Mouse (Mus musculus) erythroblast, embryonic 14.5 days (primary cell): ENCODE data around the gene Kcnn1. TPM values are rescaled to one million over a fixed set of nuclear protein-coding genes. Genes with fewer than 3 reads are reported as not detected.
A peak's percentile ranks its signal among the peaks of the same experiment; 100 is the strongest.

Experiments used
- H3K27me3 ChIP-seq: 2 replicates; pipeline ENCODE4 v1.6.1; 2012; ENCODE audit warnings: inconsistent platforms; ENCODE audit not compliant: control insufficient read depth
- H3K36me3 ChIP-seq: 2 replicates; pipeline ENCODE4 v1.6.1; 2012; ENCODE audit warnings: mild to moderate bottlenecking, inconsistent platforms; ENCODE audit not compliant: control insufficient read depth
- H3K4me1 ChIP-seq: 2 replicates; pipeline ENCODE4 v1.6.1; 2012; ENCODE audit warnings: inconsistent platforms; ENCODE audit not compliant: control insufficient read depth
- H3K4me3 ChIP-seq: replicated peaks from 2 replicates; pipeline ENCODE3; 2012; ENCODE audit warnings: moderate library complexity, mild to moderate bottlenecking, inconsistent platforms
- H3K9me3 ChIP-seq: 2 replicates; pipeline ENCODE4 v1.6.1; 2012; ENCODE audit warnings: low read length, inconsistent platforms, mixed read lengths; ENCODE audit not compliant: control insufficient read depth
- GATA1 ChIP-seq: IDR thresholded peaks from 2 replicates; pipeline ENCODE4 v1.6.1; 2012; ENCODE audit warnings: low read length, inconsistent platforms, mixed read lengths
- TAL1 ChIP-seq: IDR thresholded peaks from 3 replicates; pipeline ENCODE4 v1.6.1; 2012; ENCODE audit warnings: low read length, inconsistent platforms, mixed read lengths
- polyA plus RNA-seq: library from polyadenylated mRNA; stranded (reverse); fragments of >175 nt; gene quantifications from 2 replicates; pipeline ENCODE4 v1.2.3, GENCODE M21; 2012

The Kcnn1 gene
- polyA plus RNA-seq, 1 experiment, result 0.21 TPM

GRCm38 (mm10) chr8:70802786-70803510, 60.1 kb downstream of the Kcnn1 start:
- Histone ChIP-seq H3K27me3 (peaks cover 42% of the 10 kb centered on the region), H3K36me3 (no peaks in the 10 kb centered on the region), H3K4me3 (peak overlapping the region; percentile 66), H3K4me1 (peaks cover 62% of the 10 kb centered on the region), H3K9me3 (no peaks in the 10 kb centered on the region; the same call in 1 of the 2 replicates)
- no peak for TF ChIP-seq TAL1
- no peak for TF ChIP-seq GATA1

GRCm38 (mm10) chr8:70801830-70802229, 61.2 kb downstream of the Kcnn1 start:
- H3K27me3 ChIP-seq, result peaks cover 53% of the 10 kb centered on the region
- no peak overlapping the region for H3K4me3 ChIP-seq
- H3K4me1 ChIP-seq, result peaks cover 65% of the 10 kb centered on the region
- no peaks in the 10 kb centered on the region for H3K36me3 ChIP-seq
- no peaks in the 10 kb centered on the region; the same call in 1 of the 2 replicates for H3K9me3 ChIP-seq
- TF ChIP-seq TAL1, result no peak
- TF ChIP-seq GATA1, result no peak

GRCm38 (mm10) chr8:70801156-70801555, 61.9 kb downstream of the Kcnn1 start:
- H3K27me3 ChIP-seq, result peaks cover 60% of the 10 kb centered on the region
- no peaks in the 10 kb centered on the region; the same call in 1 of the 2 replicates for H3K9me3 ChIP-seq
- H3K4me1 ChIP-seq, result peaks cover 66% of the 10 kb centered on the region
- no peak overlapping the region for H3K4me3 ChIP-seq
- H3K36me3 ChIP-seq, result no peaks in the 10 kb centered on the region
- TF ChIP-seq TAL1 (no peak), GATA1 (no peak)

- H3K4me1 ChIP-seq, result peaks cover 66% of the 10 kb centered on the region
- H3K36me3 ChIP-seq, result no peaks in the 10 kb centered on the region
- peaks cover 62% of the 10 kb centered on the region for H3K27me3 ChIP-seq
- H3K4me3 ChIP-seq, result no peak overlapping the region
- no peaks in the 10 kb centered on the region; the same call in 1 of the 2 replicates for H3K9me3 ChIP-seq
- TF ChIP-seq TAL1, result no peak
- TF ChIP-seq GATA1, result no peak
These were observed 62.4 kb downstream of the Kcnn1 start for GRCm38 (mm10) chr8:70800648-70801047.

GRCm38 (mm10) chr8:70798281-70798680, 64.8 kb downstream of the Kcnn1 start:
- Histone ChIP-seq H3K36me3 (no peaks in the 10 kb centered on the region), H3K4me3 (no peak overlapping the region), H3K4me1 (peaks cover 60% of the 10 kb centered on the region), H3K9me3 (no peaks in the 10 kb centered on the region; the same call in 1 of the 2 replicates), H3K27me3 (peaks cover 78% of the 10 kb centered on the region)
- TF ChIP-seq TAL1 (no peak), GATA1 (no peak)

- H3K9me3 ChIP-seq, result peaks cover 6% of the 10 kb centered on the region
- H3K36me3 ChIP-seq, result no peaks in the 10 kb centered on the region
- H3K4me1 ChIP-seq, result peaks cover 62% of the 10 kb centered on the region
- H3K4me3 ChIP-seq, result peak overlapping the region; percentile 68
- peaks cover 81% of the 10 kb centered on the region for H3K27me3 ChIP-seq
- TF ChIP-seq GATA1 (no peak), TAL1 (no peak)
These were observed 65.7 kb downstream of the Kcnn1 start for GRCm38 (mm10) chr8:70797081-70798070.

GRCm38 (mm10) chr8:70796403-70797080, 66.5 kb downstream of the Kcnn1 start:
- peaks cover 63% of the 10 kb centered on the region for H3K4me1 ChIP-seq
- peak overlapping the region; percentile 68 for H3K4me3 ChIP-seq

GRCm38 (mm10) chr8:70795370-70795769, 67.7 kb downstream of the Kcnn1 start:
- Histone ChIP-seq H3K4me1 (peaks cover 75% of the 10 kb centered on the region), H3K36me3 (no peaks in the 10 kb centered on the region), H3K9me3 (peaks cover 7% of the 10 kb centered on the region), H3K4me3 (no peak overlapping the region), H3K27me3 (peaks cover 69% of the 10 kb centered on the region)
- TF ChIP-seq GATA1 (no peak), TAL1 (no peak)

More at GRCm38 (mm10) chr8:70796403-70797080, 66.5 kb downstream of the Kcnn1 start:
- TF ChIP-seq TAL1 (no peak), GATA1 (no peak)
- Histone ChIP-seq H3K27me3 (peaks cover 78% of the 10 kb centered on the region), H3K36me3 (no peaks in the 10 kb centered on the region), H3K9me3 (peaks cover 7% of the 10 kb centered on the region)
